12 mouse cellular contexts compared by ENCODE assay signal in the genomic region with DNA sequence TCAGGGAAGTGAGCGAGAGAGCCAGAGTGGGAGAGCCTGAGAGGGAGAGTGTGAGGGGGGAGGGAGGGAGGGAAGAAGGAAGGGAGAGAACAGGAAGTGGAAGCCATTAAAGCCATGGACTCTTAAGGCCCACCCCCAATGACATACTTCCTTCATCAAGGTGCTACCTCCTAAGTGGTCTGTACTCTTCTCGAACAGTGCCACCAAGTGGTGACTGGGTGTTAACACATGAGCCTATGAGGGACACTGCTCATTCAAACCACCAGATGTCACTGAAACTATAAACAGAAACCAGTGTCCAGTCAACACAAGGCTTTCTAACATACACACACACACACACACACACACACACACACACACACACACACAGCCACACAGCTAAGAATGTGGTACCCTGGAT.
DNase-seq lines count a peak whose midpoint lies in the region; ATAC-seq and TF ChIP-seq lines count a peak whose summit lies in the region.
"Had no signal": no experiment of that assay in that cellular context is flagged by ENCODE, and none has a peak within 500 bp of the region (broad histone marks: within the 10 kb centered on the region; RNA-seq: fewer than 3 reads in every experiment).

No protein-coding gene starts in this region.

- TF ChIP-seq EP300 in liver, postnatal 0 days (IDR thresholded peaks at IDR 0.05; ENCODE audit: low read depth), result no peak

- H3K4me3 ChIP-seq in intestine, postnatal 0 days (ENCODE audit: low read depth, low read length), result no peak overlapping the region
- no peak overlapping the region for H3K4me3 ChIP-seq in intestine, embryonic 15.5 days (replicated peaks)
- H3K4me3 ChIP-seq in liver, postnatal 0 days (ENCODE audit: low read depth, low read length), result no peak overlapping the region
- no peak overlapping the region for H3K4me3 ChIP-seq in cortical plate, adult 2 months (ENCODE audit: insufficient read depth, low read length)
- H3K4me3 ChIP-seq: forebrain, embryonic 13.5 days; heart, embryonic 15.5 days; hindbrain, embryonic 12.5 days; liver, embryonic 15.5 days; neural tube, embryonic 15.5 days had no signal

- WGBS in intestine, postnatal 0 days, result 97% methylated on average over 2 of the region's 2 CpGs
- WGBS in intestine, embryonic 15.5 days, result 95% methylated on average over 2 of the region's 2 CpGs
- WGBS in liver, postnatal 0 days (ENCODE audit: insufficient replicate concordance), result 91% methylated on average over 2 of the region's 2 CpGs

- no peak for ATAC-seq in intestine, postnatal 0 days
- ATAC-seq in intestine, embryonic 15.5 days, result no peak
- ATAC-seq in liver, postnatal 0 days, result no peak
- ATAC-seq: forebrain, embryonic 13.5 days had no signal

- no peak for TF ChIP-seq POLR2A in cortical plate, adult 2 months (IDR thresholded peaks at IDR 0.05; ENCODE audit: extremely low read depth, insufficient read depth, low read length)

- peaks cover 16% of the 10 kb centered on the region; the same call in 1 of the 2 replicates for H3K36me3 ChIP-seq in intestine, postnatal 0 days (ENCODE audit: control insufficient read depth, insufficient read depth)
- peaks cover 11% of the 10 kb centered on the region; the same call in 1 of the 2 replicates for H3K36me3 ChIP-seq in intestine, embryonic 15.5 days
- H3K36me3 ChIP-seq in liver, postnatal 0 days (replicated peaks; ENCODE audit: insufficient read depth, low read length), result no peaks in the 10 kb centered on the region
- H3K36me3 ChIP-seq: heart, embryonic 15.5 days; hindbrain, embryonic 12.5 days; liver, embryonic 15.5 days had no signal

- H3K27ac ChIP-seq in intestine, postnatal 0 days (ENCODE audit: low read depth, low read length), result no peak overlapping the region
- H3K27ac ChIP-seq in intestine, embryonic 15.5 days, result no peak overlapping the region
- no peak overlapping the region for H3K27ac ChIP-seq in liver, postnatal 0 days (ENCODE audit: low read depth)
- no peak overlapping the region for H3K27ac ChIP-seq in cortical plate, adult 2 months (ENCODE audit: insufficient read depth, low read length)
- H3K27ac ChIP-seq: forebrain, embryonic 13.5 days; heart, embryonic 15.5 days; hindbrain, embryonic 12.5 days; liver, embryonic 15.5 days; neural tube, embryonic 15.5 days had no signal

- no peak overlapping the region for H3K4me2 ChIP-seq in intestine, postnatal 0 days (replicated peaks; ENCODE audit: low read depth)
- H3K4me2 ChIP-seq in intestine, embryonic 15.5 days (replicated peaks), result no peak overlapping the region
- H3K4me2 ChIP-seq in liver, postnatal 0 days (ENCODE audit: low read depth, low read length), result no peak overlapping the region
- H3K4me2 ChIP-seq: forebrain, embryonic 13.5 days; heart, embryonic 15.5 days; hindbrain, embryonic 12.5 days; liver, embryonic 15.5 days; neural tube, embryonic 15.5 days had no signal

- no peaks in the 10 kb centered on the region for H3K27me3 ChIP-seq in intestine, postnatal 0 days (replicated peaks; ENCODE audit: control insufficient read depth, insufficient read depth, low read length)
- H3K27me3 ChIP-seq in intestine, embryonic 15.5 days (replicated peaks), result no peaks in the 10 kb centered on the region
- no peaks in the 10 kb centered on the region for H3K27me3 ChIP-seq in liver, postnatal 0 days (ENCODE audit: insufficient read depth, low read length)
- H3K27me3 ChIP-seq: forebrain, embryonic 13.5 days; heart, embryonic 15.5 days; hindbrain, embryonic 12.5 days; liver, embryonic 15.5 days; neural tube, embryonic 15.5 days had no signal

- 0 out of 2 replicates have a peak, but pooled peaks cover 4% of the 10 kb centered on the region for H3K4me1 ChIP-seq in intestine, postnatal 0 days (replicated peaks; ENCODE audit: control insufficient read depth, insufficient read depth, low read length)
- H3K4me1 ChIP-seq in intestine, embryonic 15.5 days (replicated peaks), result peaks cover 18% of the 10 kb centered on the region
- no peaks in the 10 kb centered on the region; the same call in 1 of the 2 replicates for H3K4me1 ChIP-seq in liver, postnatal 0 days (ENCODE audit: insufficient read depth)
- H3K4me1 ChIP-seq in cortical plate, adult 2 months (ENCODE audit: control insufficient read depth, insufficient read depth, low read length), result no peaks in the 10 kb centered on the region

- H3K9ac ChIP-seq in intestine, postnatal 0 days (ENCODE audit: low read depth, low read length), result no peak overlapping the region
- no peak overlapping the region for H3K9ac ChIP-seq in intestine, embryonic 15.5 days
- no peak overlapping the region for H3K9ac ChIP-seq in liver, postnatal 0 days (replicated peaks)
- H3K9ac ChIP-seq: forebrain, embryonic 13.5 days; heart, embryonic 15.5 days; hindbrain, embryonic 12.5 days; liver, embryonic 15.5 days; neural tube, embryonic 15.5 days had no signal

- peak; percentile 71 for TF ChIP-seq CTCF in intestine, postnatal 0 days (IDR thresholded peaks at IDR 0.05; ENCODE audit: low read depth)
- TF ChIP-seq CTCF in liver, postnatal 0 days (IDR thresholded peaks at IDR 0.05; ENCODE audit: low read depth), result peak; percentile 51
- TF ChIP-seq CTCF in cortical plate, adult 2 months (IDR thresholded peaks at IDR 0.05; ENCODE audit: extremely low read depth, insufficient read depth, low read length), result peak; percentile 34; the same call in 1 of the 2 replicates

- DNase-seq in liver, postnatal 0 days, result no peak
- DNase-seq in liver (no peak), ES-CJ7 (ENCODE audit: low read depth, low spot score) (peak; percentile 85)
- no peak for DNase-seq in layer of hippocampus, adult 18-20 months (ENCODE audit: low spot score in 2 of 2)

- no peaks in the 10 kb centered on the region for H3K9me3 ChIP-seq in intestine, postnatal 0 days (ENCODE audit: control insufficient read depth)
- H3K9me3 ChIP-seq in intestine, embryonic 15.5 days, result no peaks in the 10 kb centered on the region
- H3K9me3 ChIP-seq in liver, postnatal 0 days (ENCODE audit: low read length), result peaks cover 4% of the 10 kb centered on the region
- H3K9me3 ChIP-seq: heart, embryonic 15.5 days; liver, embryonic 15.5 days; neural tube, embryonic 15.5 days had no signal
